Mouse (Mus musculus): Measurements from ENCODE around the gene Frmd4b. TPM values are rescaled to one million over a fixed set of nuclear protein-coding genes. Genes with fewer than 3 reads are reported as not detected.
A peak's percentile ranks its signal among the peaks of the same experiment; 100 is the strongest.

Frmd4b gene
- polyA plus RNA-seq, 1 experiment from 2014 or later = 11.1 TPM

- H3K36me3 ChIP-seq (ENCODE audit: insufficient read depth, low read length) = no peaks in the 10 kb centered on the region
- DNase-seq (ENCODE audit: low spot score) = peak; percentile 58
- H3K4me1 ChIP-seq (ENCODE audit: insufficient read depth, low read depth, low read length) = no peaks in the 10 kb centered on the region
- TF ChIP-seq EP300 (IDR thresholded peaks at IDR 0.05) (no peak), CTCF (IDR thresholded peaks at IDR 0.05) (no peak)
- 47% methylated on average over 3 of the region's 3 CpGs for WGBS
- no peaks in the 10 kb centered on the region for H3K9me3 ChIP-seq (ENCODE audit: low read length)
- no peak overlapping the region for H3K27ac ChIP-seq (ENCODE audit: low read length)
- no peak overlapping the region for H3K9ac ChIP-seq (replicated peaks; ENCODE audit: low read depth)
- ATAC-seq = peak; percentile 35
- H3K4me3 ChIP-seq (ENCODE audit: low read depth, low read length) = no peak overlapping the region
- H3K4me2 ChIP-seq (replicated peaks; ENCODE audit: low read depth, low read length) = no peak overlapping the region
- H3K27me3 ChIP-seq (replicated peaks; ENCODE audit: insufficient read depth, low read length) = no peaks in the 10 kb centered on the region
Measured at GRCm38 (mm10) chr6:97607646-97608045, 9.7 kb downstream of the Frmd4b start.

GRCm38 (mm10) chr6:97595218-97595617 is 22.1 kb downstream of the Frmd4b start:
- TF ChIP-seq EP300 (IDR thresholded peaks at IDR 0.05) (no peak), CTCF (IDR thresholded peaks at IDR 0.05) (no peak)
- DNase-seq (ENCODE audit: low spot score) = peak; percentile 32
- no peaks in the 10 kb centered on the region for H3K9me3 ChIP-seq (ENCODE audit: low read length)
- H3K27me3 ChIP-seq (replicated peaks; ENCODE audit: insufficient read depth, low read length) = no peaks in the 10 kb centered on the region
- no peak overlapping the region for H3K27ac ChIP-seq (ENCODE audit: low read length)
- ATAC-seq = peak; percentile 52
- no peaks in the 10 kb centered on the region; the same call in 1 of the 2 replicates for H3K4me1 ChIP-seq (ENCODE audit: insufficient read depth, low read depth, low read length)
- H3K4me3 ChIP-seq (ENCODE audit: low read depth, low read length) = no peak overlapping the region
- H3K4me2 ChIP-seq (replicated peaks; ENCODE audit: low read depth, low read length) = no peak overlapping the region
- 59% methylated on average over 3 of the region's 3 CpGs for WGBS
- H3K9ac ChIP-seq (replicated peaks; ENCODE audit: low read depth) = no peak overlapping the region
- H3K36me3 ChIP-seq (ENCODE audit: insufficient read depth, low read length) = no peaks in the 10 kb centered on the region

GRCm38 (mm10) chr6:97594589-97594988 is 22.8 kb downstream of the Frmd4b start:
- peak; percentile 38; the same call in 1 of the 2 replicates for TF ChIP-seq EP300 (IDR thresholded peaks at IDR 0.05)
- TF ChIP-seq CTCF (IDR thresholded peaks at IDR 0.05) = no peak
- no peak overlapping the region for H3K4me2 ChIP-seq (replicated peaks; ENCODE audit: low read depth, low read length)
- H3K4me3 ChIP-seq (ENCODE audit: low read depth, low read length) = no peak overlapping the region
- H3K9ac ChIP-seq (replicated peaks; ENCODE audit: low read depth) = no peak overlapping the region
- no peaks in the 10 kb centered on the region for H3K9me3 ChIP-seq (ENCODE audit: low read length)
- H3K36me3 ChIP-seq (ENCODE audit: insufficient read depth, low read length) = no peaks in the 10 kb centered on the region
- DNase-seq (ENCODE audit: low spot score) (peak; percentile 68), ATAC-seq (peak; percentile 87)
- no peaks in the 10 kb centered on the region for H3K27me3 ChIP-seq (replicated peaks; ENCODE audit: insufficient read depth, low read length)
- H3K4me1 ChIP-seq (ENCODE audit: insufficient read depth, low read depth, low read length) = no peaks in the 10 kb centered on the region; the same call in 1 of the 2 replicates
- 74% methylated on average over 7 of the region's 7 CpGs for WGBS
- no peak overlapping the region for H3K27ac ChIP-seq (ENCODE audit: low read length)

GRCm38 (mm10) chr6:97590230-97590629 is 27.1 kb downstream of the Frmd4b start:
- Histone ChIP-seq H3K27ac (ENCODE audit: low read length) (no peak overlapping the region), H3K27me3 (replicated peaks; ENCODE audit: insufficient read depth, low read length) (no peaks in the 10 kb centered on the region), H3K36me3 (ENCODE audit: insufficient read depth, low read length) (no peaks in the 10 kb centered on the region), H3K4me1 (ENCODE audit: insufficient read depth, low read depth, low read length) (0 out of 2 replicates have a peak, but pooled peaks cover 3% of the 10 kb centered on the region), H3K4me2 (replicated peaks; ENCODE audit: low read depth, low read length) (no peak overlapping the region), H3K4me3 (ENCODE audit: low read depth, low read length) (no peak overlapping the region), H3K9me3 (ENCODE audit: low read length) (no peaks in the 10 kb centered on the region), H3K9ac (replicated peaks; ENCODE audit: low read depth) (no peak overlapping the region)
- DNase-seq (ENCODE audit: low spot score) (no peak), ATAC-seq (no peak)
- 87% methylated on average over 5 of the region's 5 CpGs for WGBS
- TF ChIP-seq CTCF (IDR thresholded peaks at IDR 0.05) (no peak), EP300 (IDR thresholded peaks at IDR 0.05) (no peak)

- no peaks in the 10 kb centered on the region for H3K36me3 ChIP-seq (ENCODE audit: insufficient read depth, low read length)
- no peaks in the 10 kb centered on the region for H3K9me3 ChIP-seq (ENCODE audit: low read length)
- DNase-seq (ENCODE audit: low spot score) = no peak
- 80% methylated on average over 3 of the region's 3 CpGs for WGBS
- no peak overlapping the region for H3K27ac ChIP-seq (ENCODE audit: low read length)
- no peak overlapping the region for H3K4me3 ChIP-seq (ENCODE audit: low read depth, low read length)
- no peak for TF ChIP-seq CTCF (IDR thresholded peaks at IDR 0.05)
- no peak for TF ChIP-seq EP300 (IDR thresholded peaks at IDR 0.05)
- no peak for ATAC-seq
- H3K4me2 ChIP-seq (replicated peaks; ENCODE audit: low read depth, low read length) = no peak overlapping the region
- H3K27me3 ChIP-seq (replicated peaks; ENCODE audit: insufficient read depth, low read length) = no peaks in the 10 kb centered on the region
- no peak overlapping the region for H3K9ac ChIP-seq (replicated peaks; ENCODE audit: low read depth)
- H3K4me1 ChIP-seq (ENCODE audit: insufficient read depth, low read depth, low read length) = 0 out of 2 replicates have a peak, but pooled peaks cover 3% of the 10 kb centered on the region
Measured at GRCm38 (mm10) chr6:97589581-97589980, 27.8 kb downstream of the Frmd4b start.

- TF ChIP-seq EP300 (IDR thresholded peaks at IDR 0.05) = no peak
- TF ChIP-seq CTCF (IDR thresholded peaks at IDR 0.05) = no peak
- H3K9me3 ChIP-seq (ENCODE audit: low read length) = no peaks in the 10 kb centered on the region
- H3K27ac ChIP-seq (ENCODE audit: low read length) = no peak overlapping the region
- H3K36me3 ChIP-seq (ENCODE audit: insufficient read depth, low read length) = no peaks in the 10 kb centered on the region
- no peak for DNase-seq (ENCODE audit: low spot score)
- H3K4me1 ChIP-seq (ENCODE audit: insufficient read depth, low read depth, low read length) = 0 out of 2 replicates have a peak, but pooled peaks cover 3% of the 10 kb centered on the region
- H3K4me2 ChIP-seq (replicated peaks; ENCODE audit: low read depth, low read length) = no peak overlapping the region
- no peak overlapping the region for H3K4me3 ChIP-seq (ENCODE audit: low read depth, low read length)
- no peak overlapping the region for H3K9ac ChIP-seq (replicated peaks; ENCODE audit: low read depth)
- no peak for ATAC-seq
- H3K27me3 ChIP-seq (replicated peaks; ENCODE audit: insufficient read depth, low read length) = no peaks in the 10 kb centered on the region
- WGBS = 75% methylated on average over 7 of the region's 7 CpGs
Measured at GRCm38 (mm10) chr6:97589031-97589430, 28.3 kb downstream of the Frmd4b start.

GRCm38 (mm10) chr6:97586606-97587005 is 30.7 kb downstream of the Frmd4b start:
- Histone ChIP-seq H3K27me3 (replicated peaks; ENCODE audit: insufficient read depth, low read length) (no peaks in the 10 kb centered on the region), H3K36me3 (ENCODE audit: insufficient read depth, low read length) (no peaks in the 10 kb centered on the region), H3K4me2 (replicated peaks; ENCODE audit: low read depth, low read length) (no peak overlapping the region), H3K4me1 (ENCODE audit: insufficient read depth, low read depth, low read length) (0 out of 2 replicates have a peak, but pooled peaks cover 5% of the 10 kb centered on the region), H3K4me3 (ENCODE audit: low read depth, low read length) (no peak overlapping the region), H3K9me3 (ENCODE audit: low read length) (no peaks in the 10 kb centered on the region), H3K27ac (ENCODE audit: low read length) (peak overlapping the region; percentile 44; the same call in 1 of the 2 replicates), H3K9ac (replicated peaks; ENCODE audit: low read depth) (no peak overlapping the region)
- DNase-seq (ENCODE audit: low spot score) (no peak), ATAC-seq (peak; percentile 42)
- TF ChIP-seq EP300 (IDR thresholded peaks at IDR 0.05) = no peak
- no peak for TF ChIP-seq CTCF (IDR thresholded peaks at IDR 0.05)

Measured in lung, postnatal 0 days (tissue).